Mouse (Mus musculus) midbrain, embryonic 13.5 days (tissue): ENCODE measurements around the gene Suv39h2. TPM values are rescaled to one million over a fixed set of nuclear protein-coding genes. Genes with fewer than 3 reads are reported as not detected.

Experiments
- ATAC-seq: fragments of 200-750 bp; cut with Nextera tagmentation; 2 replicates; pipeline ENCODE4 v1.8.0; 2017; ENCODE audit warnings: mild to moderate bottlenecking, moderate TSS enrichment, moderate library complexity
- H3K27ac ChIP-seq: fragments of 300-500 bp; sonication (generic); 2 replicates; pipeline ENCODE4 v1.5.1; 2015; ENCODE audit warnings: inconsistent platforms, mild to moderate bottlenecking, moderate library complexity
- H3K27me3 ChIP-seq: fragments of 300-500 bp; sonication (generic); 2 replicates; pipeline ENCODE4 v1.6.1; 2015; ENCODE audit warnings: mild to moderate bottlenecking, inconsistent platforms
- H3K36me3 ChIP-seq: fragments of 300-500 bp; sonication (generic); 2 replicates; pipeline ENCODE4 v1.6.1; 2015; ENCODE audit warnings: mild to moderate bottlenecking, inconsistent platforms
- H3K4me1 ChIP-seq: fragments of 300-500 bp; sonication (generic); replicated peaks from 2 replicates; pipeline ENCODE4 v1.6.1; 2015; ENCODE audit warnings: inconsistent platforms
- H3K4me2 ChIP-seq: fragments of 300-500 bp; sonication (generic); replicated peaks from 2 replicates; pipeline ENCODE4 v1.6.1; 2015; ENCODE audit warnings: moderate library complexity, mild to moderate bottlenecking, inconsistent platforms
- H3K4me3 ChIP-seq: fragments of 300-500 bp; sonication (generic); replicated peaks from 2 replicates; pipeline ENCODE4 v1.5.1; 2015; ENCODE audit warnings: mild to moderate bottlenecking, inconsistent platforms
- H3K9ac ChIP-seq: fragments of 300-500 bp; sonication (generic); replicated peaks from 2 replicates; pipeline ENCODE4 v1.6.1; 2015; ENCODE audit warnings: mild to moderate bottlenecking, inconsistent platforms
- H3K9me3 ChIP-seq: fragments of 300-500 bp; sonication (generic); 2 replicates; pipeline ENCODE4 v1.6.1; 2016; ENCODE audit warnings: mild to moderate bottlenecking, inconsistent platforms
- WGBS: fragments of 180-500 bp; shearing (Covaris S2); methylation state at CpG from one replicate; pipeline ENCODE4 v1.1.7; 2015; 5-methylcytosine and 5-hydroxymethylcytosine counted together
- polyA plus RNA-seq: library from polyadenylated mRNA; unstranded; fragments of >200 nt; fragmentation: Nextera tagmentation; extraction: Ambion mirVana; gene quantifications from 2 replicates; pipeline ENCODE4 v1.2.1, GENCODE M21; 2015

The Suv39h2 gene
- polyA plus RNA-seq, 1 experiment from 2014 or later, result 16.6 TPM

DNA sequence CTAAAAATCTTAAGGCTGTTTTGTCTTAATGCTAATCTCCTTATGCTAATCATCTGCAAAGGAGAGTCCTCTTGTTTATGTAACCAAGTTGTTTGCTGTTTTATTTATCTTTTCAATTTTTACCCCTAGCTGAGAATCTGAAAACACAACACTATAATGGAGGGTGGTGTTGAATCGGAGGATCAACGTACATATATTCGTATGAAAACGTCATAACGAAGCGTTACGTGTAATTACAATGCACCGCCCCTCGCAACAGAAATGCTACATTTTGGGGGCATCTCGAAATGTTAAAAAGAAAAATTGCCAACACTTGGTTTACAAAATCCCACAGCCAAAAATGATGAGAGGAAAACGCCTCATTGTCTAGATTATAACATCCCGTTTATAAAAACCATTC, 940 bp downstream of the Suv39h2 start:
- H3K4me2 ChIP-seq, result peak overlapping the region; percentile 56
- peaks cover 15% of the 10 kb centered on the region for H3K4me1 ChIP-seq
- peak overlapping the region; percentile 95 for H3K4me3 ChIP-seq
- peaks cover 12% of the 10 kb centered on the region for H3K36me3 ChIP-seq
- peak overlapping the region; percentile 81 for H3K9ac ChIP-seq
- H3K27me3 ChIP-seq, result no peaks in the 10 kb centered on the region
- no peak for ATAC-seq
- H3K9me3 ChIP-seq, result no peaks in the 10 kb centered on the region
- H3K27ac ChIP-seq, result peak overlapping the region; percentile 90
- under 1% methylated on average over 12 of the region's 12 CpGs for WGBS

DNA sequence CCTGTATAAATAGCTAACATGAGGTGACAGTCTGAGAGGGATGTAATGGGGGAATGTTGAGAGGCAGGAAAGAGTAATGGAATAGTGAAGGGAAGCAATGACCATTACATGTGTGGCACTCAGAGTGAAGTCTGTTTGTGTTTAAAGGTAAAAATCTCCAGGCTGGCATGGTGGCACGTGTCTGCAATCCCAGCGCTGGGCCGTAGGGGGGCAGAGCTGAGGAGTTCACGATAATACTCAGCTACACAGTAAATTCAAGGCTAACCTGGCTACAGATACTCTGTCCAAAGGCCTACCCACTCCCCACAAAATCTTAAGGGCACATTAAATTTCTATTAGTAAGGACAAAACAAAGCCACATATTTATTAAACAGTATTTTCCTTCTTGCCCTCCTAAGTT, 18.2 kb downstream of the Suv39h2 start:
- ATAC-seq, result no peak
- H3K4me1 ChIP-seq, result no peaks in the 10 kb centered on the region
- no peaks in the 10 kb centered on the region for H3K27me3 ChIP-seq
- H3K9me3 ChIP-seq, result no peaks in the 10 kb centered on the region
- H3K9ac ChIP-seq, result no peak overlapping the region
- 79% methylated on average over 4 of the region's 4 CpGs for WGBS
- H3K4me3 ChIP-seq, result no peak overlapping the region
- no peak overlapping the region for H3K27ac ChIP-seq
- no peak overlapping the region for H3K4me2 ChIP-seq
- peaks cover 62% of the 10 kb centered on the region for H3K36me3 ChIP-seq

DNA sequence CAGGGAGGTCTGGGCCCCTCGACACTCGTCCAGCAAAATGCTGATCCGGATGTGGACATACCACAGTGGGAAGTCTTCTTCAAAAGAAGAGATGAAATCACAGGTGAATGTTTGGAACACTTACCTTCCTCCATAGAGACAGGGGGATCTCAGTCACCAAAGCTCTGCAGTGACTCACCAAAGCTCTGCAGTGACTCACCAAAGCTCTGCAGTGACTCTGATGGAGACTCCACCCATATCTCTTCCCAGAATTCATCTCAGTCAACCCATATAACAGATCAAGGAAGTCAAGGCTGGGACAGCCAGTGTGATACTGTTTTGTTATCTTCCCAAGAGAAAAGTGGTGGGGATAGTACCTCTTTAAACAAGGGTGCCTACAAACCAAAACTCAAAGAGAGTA, 21.7 kb downstream of the Suv39h2 start:
- no peak overlapping the region for H3K4me2 ChIP-seq
- no peaks in the 10 kb centered on the region for H3K27me3 ChIP-seq
- no peak overlapping the region for H3K4me3 ChIP-seq
- WGBS, result 91% methylated on average over 3 of the region's 3 CpGs
- no peak overlapping the region for H3K9ac ChIP-seq
- H3K36me3 ChIP-seq, result peaks cover 60% of the 10 kb centered on the region
- H3K27ac ChIP-seq, result no peak overlapping the region
- no peaks in the 10 kb centered on the region for H3K9me3 ChIP-seq
- no peaks in the 10 kb centered on the region for H3K4me1 ChIP-seq
- no peak for ATAC-seq

DNA sequence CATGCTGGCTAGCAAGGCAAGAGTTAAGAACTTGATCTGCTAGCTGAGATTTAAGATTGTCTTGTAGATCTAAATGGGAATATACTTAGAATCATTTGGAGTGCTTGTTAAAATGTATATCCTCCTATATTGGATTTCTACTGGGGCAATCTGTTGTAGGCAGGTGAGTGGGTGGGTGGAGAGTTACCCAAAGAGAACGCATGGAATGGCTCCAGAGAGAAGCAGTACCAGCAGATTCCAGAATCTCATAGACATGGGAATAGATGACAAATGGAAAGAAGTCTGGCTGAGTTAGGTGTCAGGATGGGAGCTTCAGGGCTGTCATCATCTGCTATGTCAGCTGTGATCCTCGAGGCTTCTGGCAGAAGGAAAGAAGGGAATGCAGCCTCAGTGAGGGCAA, 25.4 kb downstream of the Suv39h2 start:
- H3K36me3 ChIP-seq, result peaks cover 71% of the 10 kb centered on the region
- WGBS, result 83% methylated on average over 2 of the region's 2 CpGs

DNA sequence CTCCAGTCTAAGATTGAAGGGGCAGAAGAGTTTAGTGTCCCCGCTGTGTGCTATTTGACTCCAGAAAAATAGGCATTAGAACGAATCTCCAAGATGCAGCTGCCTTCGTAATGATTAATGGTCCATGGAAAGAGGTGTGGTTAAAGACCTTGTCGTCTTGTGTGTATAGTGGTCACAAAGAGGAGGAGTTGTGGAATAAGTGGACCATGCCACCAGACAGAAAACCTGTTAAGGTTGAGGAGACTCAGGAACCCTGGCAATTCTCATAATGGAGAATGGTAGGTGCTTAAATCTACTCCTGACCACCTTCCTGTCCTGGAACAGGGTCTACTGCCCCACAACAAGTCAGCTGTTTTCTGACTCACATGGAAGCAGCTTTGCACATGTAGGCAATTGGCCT, 28.8 kb downstream of the Suv39h2 start:
- peaks cover 77% of the 10 kb centered on the region for H3K36me3 ChIP-seq
- H3K27ac ChIP-seq, result no peak overlapping the region
- H3K4me1 ChIP-seq, result no peaks in the 10 kb centered on the region
- H3K27me3 ChIP-seq, result no peaks in the 10 kb centered on the region
- ATAC-seq, result no peak
- no peak overlapping the region for H3K4me2 ChIP-seq
- H3K9ac ChIP-seq, result no peak overlapping the region
- H3K9me3 ChIP-seq, result no peaks in the 10 kb centered on the region
- no peak overlapping the region for H3K4me3 ChIP-seq
- WGBS, result 93% methylated on average over 4 of the region's 4 CpGs

More for the DNA sequence above, 25.4 kb downstream of the Suv39h2 start:
- H3K4me3 ChIP-seq, result no peak overlapping the region
- H3K9me3 ChIP-seq, result no peaks in the 10 kb centered on the region
- H3K4me2 ChIP-seq, result no peak overlapping the region
- no peak overlapping the region for H3K9ac ChIP-seq
- ATAC-seq, result no peak
- H3K27me3 ChIP-seq, result no peaks in the 10 kb centered on the region
- no peaks in the 10 kb centered on the region for H3K4me1 ChIP-seq
- H3K27ac ChIP-seq, result no peak overlapping the region

DNA sequence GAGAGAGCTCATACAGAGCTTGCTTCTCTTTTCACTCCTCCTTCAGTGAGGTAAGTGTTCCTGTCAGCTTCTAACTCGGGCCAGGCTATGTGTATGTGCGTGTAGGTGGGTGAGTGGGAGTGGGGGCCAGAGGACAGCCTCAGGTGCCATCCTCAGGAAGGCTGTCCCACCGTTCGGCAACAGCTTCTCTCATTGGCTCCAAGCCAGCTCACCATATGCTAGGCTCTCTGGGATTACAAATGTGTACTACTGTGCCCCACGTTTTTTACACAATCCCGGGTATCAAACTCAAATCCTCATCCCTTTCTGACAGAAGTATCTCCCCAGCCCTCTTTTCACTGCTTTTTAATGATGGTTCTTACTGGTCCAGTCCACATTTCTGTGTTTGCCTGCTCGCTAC, 30.6 kb downstream of the Suv39h2 start:
- Histone ChIP-seq H3K27ac (no peak overlapping the region), H3K4me3 (no peak overlapping the region), H3K4me2 (no peak overlapping the region), H3K27me3 (no peaks in the 10 kb centered on the region), H3K9ac (no peak overlapping the region), H3K36me3 (peaks cover 71% of the 10 kb centered on the region), H3K4me1 (no peaks in the 10 kb centered on the region), H3K9me3 (no peaks in the 10 kb centered on the region)
- ATAC-seq, result no peak
- WGBS, result 78% methylated on average over 7 of the region's 7 CpGs

DNA sequence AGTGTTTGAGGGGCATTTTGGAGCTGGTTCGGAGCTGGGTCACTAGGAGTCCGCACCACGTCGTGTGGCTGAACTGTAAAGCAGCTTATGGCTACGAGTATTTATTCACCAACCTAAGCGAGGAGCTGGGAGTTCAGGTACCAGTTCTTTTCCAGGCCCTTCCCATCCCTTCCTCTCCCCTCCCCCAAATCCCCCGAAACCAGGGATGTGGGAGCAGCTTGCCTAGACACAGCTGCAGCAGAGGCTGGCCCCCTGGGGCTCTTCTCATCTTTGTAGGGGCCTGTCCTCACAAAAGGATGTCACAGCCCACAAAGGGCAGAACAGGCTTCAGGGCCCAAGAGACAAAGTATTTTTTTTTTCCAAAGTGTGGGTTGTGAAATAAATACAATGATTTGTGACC, 36.9 kb downstream of the Suv39h2 start:
- H3K9me3 ChIP-seq, result no peaks in the 10 kb centered on the region
- H3K4me2 ChIP-seq, result no peak overlapping the region
- WGBS, result 32% methylated on average over 7 of the region's 7 CpGs
- no peak overlapping the region for H3K9ac ChIP-seq
- H3K27me3 ChIP-seq, result no peaks in the 10 kb centered on the region
- H3K4me3 ChIP-seq, result no peak overlapping the region
- no peak for ATAC-seq
- H3K27ac ChIP-seq, result no peak overlapping the region
- peaks cover 5% of the 10 kb centered on the region; the same call in 1 of the 2 replicates for H3K4me1 ChIP-seq
- H3K36me3 ChIP-seq, result peaks cover 37% of the 10 kb centered on the region

DNA sequence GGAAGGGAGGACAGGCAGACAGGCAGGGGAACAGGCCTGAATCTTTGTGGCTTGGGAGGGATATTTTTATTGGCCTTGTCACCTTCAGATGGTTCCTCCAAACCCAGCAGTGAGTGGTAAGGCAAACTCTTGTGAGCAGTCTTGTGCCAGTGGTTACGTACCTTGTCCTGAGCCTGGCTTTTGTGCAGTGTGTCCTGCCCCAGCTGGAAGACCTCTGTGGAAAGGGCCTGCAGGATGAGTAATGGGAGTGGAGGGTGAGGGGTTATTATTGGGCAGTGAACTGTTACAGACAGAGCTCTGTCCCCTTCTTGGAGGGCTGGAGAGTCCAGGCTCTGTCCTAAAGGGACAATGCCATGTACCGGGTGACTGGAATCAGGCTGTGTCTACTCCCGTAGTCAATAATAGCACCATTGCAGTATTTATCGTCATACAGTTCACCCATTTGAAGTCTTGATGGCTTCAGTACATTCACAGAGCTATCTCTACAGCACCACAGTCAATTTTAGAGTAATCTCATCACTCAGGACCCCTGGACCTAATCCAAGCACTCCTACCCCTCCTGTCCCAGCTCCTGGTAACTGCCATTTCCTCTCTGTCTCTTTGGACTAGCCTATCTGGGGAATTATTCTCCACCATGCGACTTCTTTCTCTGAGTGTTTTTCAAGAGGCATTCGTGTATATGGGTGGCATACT, 39.3 kb downstream of the Suv39h2 start:
- Histone ChIP-seq H3K27ac (no peak overlapping the region), H3K36me3 (peaks cover 29% of the 10 kb centered on the region), H3K9me3 (no peaks in the 10 kb centered on the region), H3K4me3 (no peak overlapping the region), H3K4me1 (peaks cover 5% of the 10 kb centered on the region; the same call in 1 of the 2 replicates), H3K27me3 (no peaks in the 10 kb centered on the region), H3K9ac (no peak overlapping the region), H3K4me2 (no peak overlapping the region)
- 83% methylated on average over 6 of the region's 6 CpGs for WGBS
- no peak for ATAC-seq

DNA sequence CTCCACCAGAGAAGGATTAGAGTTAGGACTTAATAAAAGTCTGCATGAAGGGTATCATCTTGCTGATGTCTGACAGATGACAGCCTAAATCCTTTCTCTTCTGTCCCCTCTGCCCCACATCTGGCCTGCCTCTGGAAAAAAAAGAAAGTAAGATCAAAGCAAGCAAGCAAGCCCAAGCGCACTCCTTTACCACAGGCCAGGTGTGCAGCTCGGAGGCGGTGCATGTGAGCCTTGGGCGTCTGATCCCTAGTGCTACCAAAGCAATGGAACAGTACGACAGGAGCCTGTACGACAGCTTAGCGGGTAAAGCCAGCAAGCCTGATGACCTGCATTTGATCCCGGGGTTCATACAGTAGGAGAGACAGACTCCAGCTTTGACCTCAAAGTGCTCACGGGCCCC, 43.9 kb downstream of the Suv39h2 start:
- Histone ChIP-seq H3K9ac (no peak overlapping the region), H3K4me3 (no peak overlapping the region), H3K27ac (no peak overlapping the region), H3K36me3 (peaks cover 21% of the 10 kb centered on the region), H3K4me1 (no peaks in the 10 kb centered on the region), H3K27me3 (no peaks in the 10 kb centered on the region), H3K9me3 (no peaks in the 10 kb centered on the region), H3K4me2 (no peak overlapping the region)
- WGBS, result 91% methylated on average over 9 of the region's 9 CpGs
- ATAC-seq, result no peak

DNA sequence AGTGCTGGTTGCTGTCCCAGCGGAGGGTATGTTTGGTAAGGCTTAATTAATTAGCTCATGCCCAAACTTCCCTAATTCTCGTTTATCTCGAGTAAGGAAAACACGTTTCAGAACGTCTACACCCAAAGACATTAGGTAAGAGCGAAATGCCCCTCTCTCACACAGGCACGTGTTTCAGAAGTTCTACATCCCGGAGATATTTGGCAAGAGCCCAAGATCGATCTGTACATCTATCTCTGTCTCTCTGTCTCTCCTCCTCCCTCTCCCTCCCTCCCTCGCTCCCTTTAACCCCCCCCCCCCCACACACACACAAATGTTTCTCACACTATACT, 50.3 kb downstream of the Suv39h2 start:
- peak overlapping the region; percentile 62 for H3K4me3 ChIP-seq
- peaks cover 4% of the 10 kb centered on the region; the same call in 1 of the 2 replicates for H3K36me3 ChIP-seq
- peak overlapping the region; percentile 93 for H3K4me2 ChIP-seq
- H3K9ac ChIP-seq, result peak overlapping the region; percentile 78
- 7% methylated on average over 9 of the region's 10 CpGs for WGBS
- H3K9me3 ChIP-seq, result no peaks in the 10 kb centered on the region
- H3K27me3 ChIP-seq, result no peaks in the 10 kb centered on the region
- peaks cover 22% of the 10 kb centered on the region for H3K4me1 ChIP-seq
- H3K27ac ChIP-seq, result no peak overlapping the region; the same call in 1 of the 2 replicates
- no peak for ATAC-seq

DNA sequence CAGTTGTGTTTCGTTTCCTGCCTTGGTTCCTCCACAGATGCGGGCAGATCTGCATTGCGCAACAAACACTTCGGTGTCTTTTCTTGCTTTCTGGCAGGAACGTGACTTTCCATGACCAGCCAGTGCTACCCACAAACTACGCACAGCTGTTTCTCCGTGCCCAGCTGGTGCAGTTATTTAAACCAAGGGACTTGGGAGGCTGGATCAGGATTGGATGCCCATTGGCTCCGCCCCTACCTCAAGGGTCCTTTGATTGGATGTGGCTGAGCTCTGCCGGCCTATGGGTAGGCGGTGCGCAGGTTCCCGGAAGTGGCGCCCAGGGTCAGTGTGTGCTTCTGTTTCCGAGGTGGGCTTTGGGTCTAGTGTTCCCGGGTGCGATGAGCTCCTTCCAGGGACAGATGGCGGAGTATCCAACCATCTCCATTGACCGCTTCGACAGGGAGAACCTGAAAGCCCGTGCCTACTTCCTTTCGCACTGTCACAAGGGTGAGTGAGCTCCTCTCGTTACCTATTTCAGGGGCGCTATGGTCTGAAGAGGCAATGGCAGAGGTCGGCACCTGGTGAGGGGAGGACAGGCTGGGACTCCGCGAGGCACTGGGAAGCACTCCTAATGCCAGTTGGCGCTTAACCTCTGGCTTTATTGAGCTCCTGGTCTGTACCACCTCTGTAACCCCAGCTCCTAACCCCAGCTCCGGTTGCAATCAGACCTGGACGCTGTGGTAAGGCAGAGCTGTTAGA, 50.8 kb downstream of the Suv39h2 start, which contains the start of gene Dclre1c:
TSS of gene Dclre1c (plus strand) at position 291 of the 738 bp plus-strand sequence.
- H3K4me2 ChIP-seq, result peak within 1 kb of the TSS; percentile 93
- WGBS, result 1% methylated on average over 29 of the region's 29 CpGs
- H3K9me3 ChIP-seq, result no peaks in the 10 kb centered on the region
- H3K27me3 ChIP-seq, result no peaks in the 10 kb centered on the region
- peak within 1 kb of the TSS; percentile 78 for H3K9ac ChIP-seq
- 0 out of 2 replicates have a peak, but pooled peaks cover 2% of the 10 kb centered on the region for H3K36me3 ChIP-seq
- peak within 1 kb of the TSS; percentile 62 for H3K4me3 ChIP-seq
- peak; percentile 99 for ATAC-seq
- no peak within 1 kb of the TSS; the same call in 1 of the 2 replicates for H3K27ac ChIP-seq
- H3K4me1 ChIP-seq, result peaks cover 22% of the 10 kb centered on the region

DNA sequence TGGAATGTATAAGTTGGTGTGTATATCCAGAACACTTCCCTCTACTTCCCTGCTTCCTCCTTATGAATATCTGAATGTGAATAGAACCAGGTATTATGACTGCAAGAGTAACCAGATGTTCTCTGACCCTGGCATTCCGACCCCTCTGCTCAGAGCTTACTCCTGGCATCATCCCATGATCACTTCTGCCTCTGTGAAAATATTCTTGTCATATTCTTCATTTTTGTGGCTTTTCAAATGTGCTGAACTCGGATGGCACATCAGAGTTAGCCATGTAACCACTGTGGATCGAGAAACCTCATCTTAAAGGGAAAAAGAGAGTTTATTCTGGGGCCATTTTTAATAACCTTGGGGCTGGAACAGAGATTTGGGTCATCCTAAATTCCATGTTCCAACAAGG, 52.3 kb downstream of the Suv39h2 start, which contains the start of gene Meig1:
TSS of gene Meig1 (minus strand) at position 101 of the 400 bp plus-strand sequence.
- ATAC-seq, result no peak
- Histone ChIP-seq H3K27ac (no peak within 1 kb of the TSS), H3K4me2 (0 out of 2 replicates have a peak within 1 kb of the TSS, but pooled peaks have one; percentile 93), H3K4me3 (peak within 1 kb of the TSS; percentile 62; the same call in 1 of the 2 replicates), H3K9me3 (no peaks in the 10 kb centered on the region), H3K36me3 (no peaks in the 10 kb centered on the region), H3K9ac (no peak within 1 kb of the TSS), H3K27me3 (peaks cover 9% of the 10 kb centered on the region), H3K4me1 (peaks cover 27% of the 10 kb centered on the region)
- WGBS, result 66% methylated on average over 3 of the region's 3 CpGs
